Mouse (Mus musculus) embryonic facial prominence, embryonic 11.5 days (tissue): Measurements from ENCODE around the gene 4933405O20Rik. TPM values are rescaled to one million over a fixed set of nuclear protein-coding genes. Genes with fewer than 3 reads are reported as not detected.

Experiments used
- ATAC-seq: fragments of 200-750 bp; cut with Nextera tagmentation; replicated peaks from 2 replicates; pipeline ENCODE4 v1.8.0; 2017; ENCODE audit warnings: low read depth; ENCODE audit not compliant: insufficient number of reproducible peaks, low FRiP score, low TSS enrichment
- DNase-seq: peaks from one replicate; pipeline ENCODE4 v3.0.0-alpha.2; 2015; ENCODE audit warnings: low spot score
- H3K27ac ChIP-seq: fragments of 300-500 bp; sonication (generic); replicated peaks from 2 replicates; pipeline ENCODE4 v1.5.1; 2014; ENCODE audit warnings: mild to moderate bottlenecking, low read depth, low read length, control low read depth
- H3K27me3 ChIP-seq: fragments of 300-500 bp; sonication (generic); 2 replicates; pipeline ENCODE4 v1.6.1; 2014; ENCODE audit warnings: mild to moderate bottlenecking, low read length, moderate library complexity, mixed read lengths; ENCODE audit not compliant: control insufficient read depth, insufficient read depth
- H3K36me3 ChIP-seq: fragments of 300-500 bp; sonication (generic); replicated peaks from 2 replicates; pipeline ENCODE4 v1.6.1; 2014; ENCODE audit warnings: low read depth, mild to moderate bottlenecking, low read length, moderate library complexity, mixed read lengths; ENCODE audit not compliant: control insufficient read depth, insufficient read depth
- H3K4me1 ChIP-seq: fragments of 300-500 bp; sonication (generic); 2 replicates; pipeline ENCODE4 v1.6.1; 2014; ENCODE audit warnings: low read length, mixed read lengths; ENCODE audit not compliant: control insufficient read depth, insufficient read depth
- H3K4me2 ChIP-seq: fragments of 300-500 bp; sonication (generic); 2 replicates; pipeline ENCODE4 v1.6.1; 2014; ENCODE audit warnings: low read depth, mild to moderate bottlenecking, control low read depth, low read length, moderate library complexity
- H3K4me3 ChIP-seq: fragments of 300-500 bp; sonication (generic); 2 replicates; pipeline ENCODE4 v1.5.1; 2014; ENCODE audit warnings: low read depth, low read length, control low read depth
- H3K9ac ChIP-seq: fragments of 300-500 bp; sonication (generic); replicated peaks from 2 replicates; pipeline ENCODE4 v1.6.1; 2014; ENCODE audit warnings: mild to moderate bottlenecking, control low read depth, low read length
- H3K9me3 ChIP-seq: fragments of 300-500 bp; sonication (generic); replicated peaks from 2 replicates; pipeline ENCODE4 v1.6.1; 2016; ENCODE audit warnings: mild to moderate bottlenecking, low read length, inconsistent platforms, mixed read lengths; ENCODE audit not compliant: control insufficient read depth
- WGBS: fragments of 180-500 bp; shearing (Covaris S2); extraction: QIAGEN DNeasy Blood & Tissue Kit; methylation state at CpG from one replicate; pipeline ENCODE4 v1.1.7; 2014; 5-methylcytosine and 5-hydroxymethylcytosine counted together
- polyA plus RNA-seq: library from polyadenylated mRNA; unstranded; fragments of >200 nt; fragmentation: Nextera tagmentation; extraction: Ambion mirVana; gene quantifications from 2 replicates; pipeline ENCODE4 v1.2.1, GENCODE M21; 2014

4933405O20Rik gene
- not detected in 2 replicates for polyA plus RNA-seq

- no peak within 1 kb of the TSS for H3K9ac ChIP-seq
- DNase-seq: no peak
Measured at GRCm38 (mm10) chr7:50598890-50599289, at the start of gene 4933405O20Rik. Gene 4933405O20Rik, plus strand, starts transcription at chr7:50599190.

GRCm38 (mm10) chr7:50549572-50549971 is 49.4 kb upstream of the 4933405O20Rik start:
- no peaks in the 10 kb centered on the region for H3K4me1 ChIP-seq
- H3K27me3 ChIP-seq: no peaks in the 10 kb centered on the region
- no peak overlapping the region for H3K27ac ChIP-seq
- no peak overlapping the region for H3K9ac ChIP-seq
- ATAC-seq: no peak
- 66% methylated on average over 3 of the region's 3 CpGs for WGBS
- H3K9me3 ChIP-seq: no peaks in the 10 kb centered on the region
- no peaks in the 10 kb centered on the region for H3K36me3 ChIP-seq
- DNase-seq: no peak
- no peak overlapping the region for H3K4me2 ChIP-seq
- H3K4me3 ChIP-seq: no peak overlapping the region

More at GRCm38 (mm10) chr7:50598890-50599289, at the start of gene 4933405O20Rik:
- ATAC-seq: no peak
- no peaks in the 10 kb centered on the region for H3K27me3 ChIP-seq
- WGBS: 70% methylated on average over 3 of the region's 3 CpGs
- H3K4me2 ChIP-seq: no peak within 1 kb of the TSS
- no peak within 1 kb of the TSS for H3K27ac ChIP-seq
- no peaks in the 10 kb centered on the region for H3K4me1 ChIP-seq
- H3K4me3 ChIP-seq: no peak within 1 kb of the TSS
- H3K9me3 ChIP-seq: no peaks in the 10 kb centered on the region
- no peaks in the 10 kb centered on the region for H3K36me3 ChIP-seq

- no peaks in the 10 kb centered on the region for H3K9me3 ChIP-seq
- WGBS: 82% methylated on average over 4 of the region's 4 CpGs
- DNase-seq (no peak), ATAC-seq (no peak)
- H3K4me2 ChIP-seq: no peak overlapping the region
- H3K4me1 ChIP-seq: no peaks in the 10 kb centered on the region
- no peak overlapping the region for H3K9ac ChIP-seq
- no peak overlapping the region for H3K4me3 ChIP-seq
- H3K36me3 ChIP-seq: no peaks in the 10 kb centered on the region
- H3K27me3 ChIP-seq: no peaks in the 10 kb centered on the region
- H3K27ac ChIP-seq: no peak overlapping the region
Measured at GRCm38 (mm10) chr7:50551426-50551825, 47.6 kb upstream of the 4933405O20Rik start.

- Histone ChIP-seq H3K36me3 (no peaks in the 10 kb centered on the region), H3K4me2 (no peak overlapping the region), H3K27me3 (no peaks in the 10 kb centered on the region), H3K27ac (no peak overlapping the region), H3K9ac (no peak overlapping the region), H3K9me3 (no peaks in the 10 kb centered on the region), H3K4me3 (no peak overlapping the region), H3K4me1 (no peaks in the 10 kb centered on the region)
- DNase-seq (no peak), ATAC-seq (no peak)
- 83% methylated on average over 3 of the region's 3 CpGs for WGBS
Measured at GRCm38 (mm10) chr7:50562708-50563107, 36.3 kb upstream of the 4933405O20Rik start.

- H3K27ac ChIP-seq: no peak overlapping the region
- no peak overlapping the region for H3K4me3 ChIP-seq
- H3K9me3 ChIP-seq: no peaks in the 10 kb centered on the region
- H3K4me1 ChIP-seq: no peaks in the 10 kb centered on the region
- no peaks in the 10 kb centered on the region for H3K36me3 ChIP-seq
- ATAC-seq (no peak), DNase-seq (no peak)
- WGBS: 70% methylated on average over 7 of the region's 7 CpGs
- no peaks in the 10 kb centered on the region for H3K27me3 ChIP-seq
- H3K9ac ChIP-seq: no peak overlapping the region
- no peak overlapping the region for H3K4me2 ChIP-seq
Measured at GRCm38 (mm10) chr7:50573841-50574240, 25.1 kb upstream of the 4933405O20Rik start.

GRCm38 (mm10) chr7:50588642-50589424 is 10.2 kb upstream of the 4933405O20Rik start:
- Histone ChIP-seq H3K4me1 (no peaks in the 10 kb centered on the region), H3K9me3 (no peaks in the 10 kb centered on the region; the same call in 1 of the 2 replicates), H3K36me3 (no peaks in the 10 kb centered on the region), H3K9ac (no peak overlapping the region), H3K4me2 (no peak overlapping the region), H3K4me3 (no peak overlapping the region), H3K27ac (no peak overlapping the region), H3K27me3 (no peaks in the 10 kb centered on the region)
- DNase-seq (no peak), ATAC-seq (no peak)
- WGBS: 70% methylated on average over 8 of the region's 8 CpGs

- no peak for ATAC-seq
- Histone ChIP-seq H3K36me3 (no peaks in the 10 kb centered on the region), H3K27ac (no peak overlapping the region), H3K9me3 (no peaks in the 10 kb centered on the region), H3K4me3 (no peak overlapping the region), H3K9ac (no peak overlapping the region), H3K4me2 (no peak overlapping the region), H3K27me3 (no peaks in the 10 kb centered on the region), H3K4me1 (no peaks in the 10 kb centered on the region)
- WGBS: 75% methylated on average over 2 of the region's 2 CpGs
- no peak for DNase-seq
Measured at GRCm38 (mm10) chr7:50614101-50614500, 15.1 kb downstream of the 4933405O20Rik start.

- Histone ChIP-seq H3K27ac (no peak overlapping the region), H3K36me3 (no peaks in the 10 kb centered on the region), H3K9me3 (no peaks in the 10 kb centered on the region), H3K4me2 (no peak overlapping the region), H3K27me3 (no peaks in the 10 kb centered on the region), H3K4me3 (no peak overlapping the region), H3K4me1 (no peaks in the 10 kb centered on the region), H3K9ac (no peak overlapping the region)
- WGBS: 55% methylated on average over 3 of the region's 3 CpGs
- ATAC-seq: no peak
- peak; percentile 4 for DNase-seq
Measured at GRCm38 (mm10) chr7:50629186-50629585, 30.2 kb downstream of the 4933405O20Rik start.
